In the genomic region with DNA sequence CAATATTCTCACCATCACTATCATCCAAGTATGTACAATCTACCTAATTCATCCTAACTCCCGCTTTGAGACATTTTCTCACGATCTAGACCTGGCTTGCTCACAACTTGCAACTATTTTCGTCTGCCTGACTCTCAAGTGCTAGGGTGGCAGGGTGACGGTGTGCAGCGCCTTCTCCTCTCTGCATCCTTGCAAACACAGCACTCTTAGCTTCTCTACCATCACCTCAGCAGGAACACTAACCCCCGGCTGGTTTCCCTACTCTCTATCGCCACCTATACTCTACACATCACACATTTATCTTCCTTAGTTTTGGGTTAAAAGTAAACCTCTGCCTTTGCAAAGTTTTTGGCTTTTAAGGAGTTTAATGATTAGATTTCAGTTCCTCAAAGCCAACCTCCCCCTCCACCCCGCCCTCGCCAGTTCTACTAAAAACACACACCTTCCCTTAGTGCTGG, we compare ENCODE assay signal across 8 mouse cellular contexts.
DNase-seq lines count a peak whose midpoint lies in the region; ATAC-seq and TF ChIP-seq lines count a peak whose summit lies in the region.

No protein-coding gene starts in this region.

- peak; percentile 79 for TF ChIP-seq CTCF in liver, postnatal 0 days (IDR thresholded peaks at IDR 0.05; ENCODE audit: low read depth)

- H3K9ac ChIP-seq in heart, embryonic 12.5 days, result 0 out of 2 replicates have a peak overlapping the region, but pooled peaks have one; percentile 38
- H3K9ac ChIP-seq in kidney, embryonic 15.5 days, result peak overlapping the region; percentile 3; the same call in 1 of the 2 replicates
- no peak overlapping the region for H3K9ac ChIP-seq in liver, postnatal 0 days (replicated peaks)

- H3K9me3 ChIP-seq in embryonic facial prominence, embryonic 10.5 days, result no peaks in the 10 kb centered on the region
- H3K9me3 ChIP-seq in heart, embryonic 12.5 days (replicated peaks), result no peaks in the 10 kb centered on the region
- H3K9me3 ChIP-seq in kidney, embryonic 15.5 days (replicated peaks), result no peaks in the 10 kb centered on the region
- no peaks in the 10 kb centered on the region for H3K9me3 ChIP-seq in liver, postnatal 0 days (ENCODE audit: low read length)

- 23% methylated on average over 9 of the region's 9 CpGs for WGBS in embryonic facial prominence, embryonic 10.5 days
- 6% methylated on average over 9 of the region's 9 CpGs for WGBS in heart, embryonic 12.5 days
- WGBS in kidney, embryonic 15.5 days, result 18% methylated on average over 9 of the region's 9 CpGs
- 14% methylated on average over 9 of the region's 9 CpGs for WGBS in liver, postnatal 0 days (ENCODE audit: insufficient replicate concordance)

- peaks cover 29% of the 10 kb centered on the region for H3K4me1 ChIP-seq in embryonic facial prominence, embryonic 10.5 days
- H3K4me1 ChIP-seq in heart, embryonic 12.5 days (replicated peaks), result peaks cover 56% of the 10 kb centered on the region
- H3K4me1 ChIP-seq in kidney, embryonic 15.5 days, result peaks cover 33% of the 10 kb centered on the region
- H3K4me1 ChIP-seq in liver, postnatal 0 days (ENCODE audit: insufficient read depth), result peaks cover 17% of the 10 kb centered on the region

- peak overlapping the region; percentile 58 for H3K4me2 ChIP-seq in heart, embryonic 12.5 days
- peak overlapping the region; percentile 67 for H3K4me2 ChIP-seq in kidney, embryonic 15.5 days
- H3K4me2 ChIP-seq in liver, postnatal 0 days (ENCODE audit: low read depth, low read length), result peak overlapping the region; percentile 35

- no peak for TF ChIP-seq EP300 in liver, postnatal 0 days (IDR thresholded peaks at IDR 0.05; ENCODE audit: low read depth)

- H3K4me3 ChIP-seq in embryonic facial prominence, embryonic 10.5 days, result no peak overlapping the region
- H3K4me3 ChIP-seq in heart, embryonic 12.5 days, result no peak overlapping the region
- H3K4me3 ChIP-seq in kidney, embryonic 15.5 days (replicated peaks), result no peak overlapping the region
- H3K4me3 ChIP-seq in liver, postnatal 0 days (ENCODE audit: low read depth, low read length), result 0 out of 2 replicates have a peak overlapping the region, but pooled peaks have one; percentile 3

- H3K36me3 ChIP-seq in embryonic facial prominence, embryonic 10.5 days (replicated peaks), result peaks cover 20% of the 10 kb centered on the region
- H3K36me3 ChIP-seq in heart, embryonic 12.5 days, result peaks cover 7% of the 10 kb centered on the region
- H3K36me3 ChIP-seq in kidney, embryonic 15.5 days, result peaks cover 25% of the 10 kb centered on the region
- H3K36me3 ChIP-seq in liver, postnatal 0 days (replicated peaks; ENCODE audit: insufficient read depth, low read length), result peaks cover 7% of the 10 kb centered on the region

- H3K27me3 ChIP-seq in embryonic facial prominence, embryonic 10.5 days (replicated peaks; ENCODE audit: low read depth, poor library complexity, severe bottlenecking), result no peaks in the 10 kb centered on the region
- no peaks in the 10 kb centered on the region for H3K27me3 ChIP-seq in heart, embryonic 12.5 days (replicated peaks)
- no peaks in the 10 kb centered on the region for H3K27me3 ChIP-seq in kidney, embryonic 15.5 days
- H3K27me3 ChIP-seq in liver, postnatal 0 days (ENCODE audit: insufficient read depth, low read length), result no peaks in the 10 kb centered on the region

- DNase-seq in CD4-positive helper T cell, adult 2 months (ENCODE audit: low read depth, low spot score), result peak; percentile 72
- peak; percentile 63 for DNase-seq in T-cell, adult 2 months (ENCODE audit: low spot score)
- peak; percentile 61 for DNase-seq in embryonic facial prominence, embryonic 10.5 days (ENCODE audit: low spot score)
- DNase-seq in liver, postnatal 0 days, result peak; percentile 38
- DNase-seq in ovary, postnatal 10 days (ENCODE audit: low spot score), result peak; percentile 18
- DNase-seq in thymus, postnatal 4 days, result peak; percentile 62

- no peak for ATAC-seq in heart, embryonic 12.5 days (ENCODE audit: insufficient number of reproducible peaks, low FRiP score)
- no peak for ATAC-seq in kidney, embryonic 15.5 days (replicated peaks; ENCODE audit: low FRiP score)
- no peak for ATAC-seq in liver, postnatal 0 days

- H3K27ac ChIP-seq in embryonic facial prominence, embryonic 10.5 days (replicated peaks), result peak overlapping the region; percentile 67; the same call in 1 of the 2 replicates
- H3K27ac ChIP-seq in heart, embryonic 12.5 days (ENCODE audit: poor library complexity, severe bottlenecking), result peak overlapping the region; percentile 52
- H3K27ac ChIP-seq in kidney, embryonic 15.5 days, result peak overlapping the region; percentile 48
- H3K27ac ChIP-seq in liver, postnatal 0 days (ENCODE audit: low read depth), result no peak overlapping the region

Comparison
In these comparisons a context has a peak if more than half of its experiments do, and no peak if none do; other contexts are left out.
1. DNase-seq: peak in every context shown above with its lines; median percentile 72 in CD4-positive helper T cell, adult 2 months; 63 in T-cell, adult 2 months; 62 in thymus, postnatal 4 days; 61 in embryonic facial prominence, embryonic 10.5 days; 38 in liver, postnatal 0 days; 18 in ovary, postnatal 10 days.